Mouse (Mus musculus): ENCODE results near the gene Ifnk.

The Ifnk gene

DNA sequence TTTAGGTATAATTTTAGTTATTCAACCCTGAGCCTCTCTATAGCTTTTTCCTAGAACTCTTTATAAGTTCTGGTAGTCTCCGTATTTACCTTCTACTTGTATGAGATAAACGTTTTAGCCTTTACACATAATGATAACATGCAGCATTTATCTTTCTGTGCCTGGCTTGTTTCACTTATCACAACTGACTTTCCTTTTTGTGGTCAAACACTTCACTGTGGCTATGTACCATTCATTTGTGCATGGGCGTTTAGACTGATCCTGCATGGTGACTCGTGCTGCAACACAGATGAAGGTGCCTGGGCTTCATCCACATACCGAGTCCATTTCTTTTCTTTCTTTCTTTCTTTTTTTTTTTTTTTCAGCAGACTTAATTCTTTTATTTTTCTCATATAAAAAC is 49.8 kb downstream of the Ifnk start:
- no peak for DNase-seq
